Mouse (Mus musculus): ENCODE data around the gene Crtc1.
A peak's percentile ranks its signal among the peaks of the same experiment; 100 is the strongest.

DNA sequence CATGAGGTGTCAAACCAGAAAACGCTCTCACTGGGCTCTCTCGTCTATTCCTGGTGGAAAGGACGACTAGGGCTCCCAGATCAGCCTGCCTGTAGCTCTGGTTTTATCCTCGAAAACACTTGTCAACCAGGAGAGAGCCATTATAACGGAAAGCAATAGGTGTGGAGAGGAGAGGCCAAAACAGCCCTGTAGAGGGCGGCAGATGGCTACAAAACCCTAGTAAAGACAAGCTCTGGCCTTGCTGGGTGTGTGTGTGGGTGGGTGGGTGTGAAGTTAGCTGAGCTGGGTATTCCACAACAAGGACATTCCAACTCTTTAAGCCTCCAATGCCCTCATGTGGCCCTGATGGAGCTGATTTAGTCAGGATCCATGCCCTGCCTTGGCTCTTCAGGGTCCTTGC, 95.7 kb downstream of the Crtc1 start:
- peak; percentile 64 for TF ChIP-seq CTCF (IDR thresholded peaks at IDR 0.05)
- no peak for TF ChIP-seq EP300 (IDR thresholded peaks at IDR 0.05)

Data from lung, postnatal 0 days (tissue).